Comparison of ENCODE assay signal across 17 mouse cellular contexts in the genomic region with DNA sequence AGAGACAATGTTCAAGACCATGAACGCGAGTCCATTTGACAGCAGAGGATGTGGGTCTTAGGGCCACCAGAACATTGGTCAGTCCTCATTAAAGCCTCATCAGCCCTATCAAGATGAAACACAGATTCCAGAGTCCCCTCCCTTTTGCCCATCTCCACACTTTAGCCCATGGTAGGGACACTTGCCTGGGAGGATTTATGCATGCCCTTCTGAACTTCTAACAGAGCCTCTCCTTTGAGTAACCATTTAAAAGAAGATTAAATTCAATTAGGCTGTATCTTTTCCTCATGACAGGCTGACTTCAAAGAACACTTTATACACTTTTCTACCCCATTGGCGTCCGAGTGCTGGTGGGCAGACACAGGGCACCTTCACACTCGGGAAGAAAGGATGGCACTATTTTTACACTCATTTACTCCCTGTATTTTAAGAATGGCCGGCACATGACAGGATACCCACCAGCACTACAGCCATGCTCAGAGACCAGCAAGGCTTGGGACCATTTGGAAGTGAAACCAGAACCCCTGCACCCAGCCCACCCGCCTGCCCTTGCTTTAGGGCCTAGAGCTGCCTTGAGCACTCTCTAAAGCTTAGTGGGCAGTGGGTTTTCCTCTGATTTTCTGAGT.
"Had no signal": no experiment of that assay in that cellular context is flagged by ENCODE, and none has a peak within 500 bp of the region (broad histone marks: within the 10 kb centered on the region; RNA-seq: fewer than 3 reads in every experiment).

No protein-coding gene starts in this region.

- H3K4me3 ChIP-seq: intestine, embryonic 15.5 days; layer of hippocampus, adult 2 months; midbrain, embryonic 12.5 days; midbrain, embryonic 15.5 days; neural tube, embryonic 12.5 days; neural tube, embryonic 15.5 days had no signal

- H3K27ac ChIP-seq: intestine, embryonic 15.5 days; layer of hippocampus, adult 2 months; liver, embryonic 14.5 days; macrophage; midbrain, embryonic 12.5 days; midbrain, embryonic 15.5 days; neural tube, embryonic 12.5 days; neural tube, embryonic 15.5 days had no signal

- H3K9me3 ChIP-seq: intestine, embryonic 15.5 days; midbrain, embryonic 12.5 days; midbrain, embryonic 15.5 days; neural tube, embryonic 12.5 days; neural tube, embryonic 15.5 days had no signal

- H3K9ac ChIP-seq: intestine, embryonic 15.5 days; liver, embryonic 14.5 days; liver, postnatal 0 days; lung, embryonic 14.5 days; midbrain, embryonic 12.5 days; midbrain, embryonic 15.5 days; neural tube, embryonic 12.5 days; neural tube, embryonic 15.5 days had no signal

- H3K27me3 ChIP-seq: intestine, embryonic 15.5 days; midbrain, embryonic 15.5 days; neural tube, embryonic 12.5 days; neural tube, embryonic 15.5 days had no signal

- H3K4me2 ChIP-seq: intestine, embryonic 15.5 days; liver, embryonic 11.5 days; lung, embryonic 14.5 days; midbrain, embryonic 12.5 days; midbrain, embryonic 15.5 days; neural tube, embryonic 12.5 days; neural tube, embryonic 15.5 days had no signal

- H3K36me3 ChIP-seq: intestine, embryonic 15.5 days; midbrain, embryonic 12.5 days; midbrain, embryonic 15.5 days; neural tube, embryonic 12.5 days; neural tube, embryonic 15.5 days had no signal

- DNase-seq: kidney, adult 2 months; kidney, postnatal 25 days; layer of hippocampus, adult 9-11 months; liver, postnatal 0 days; thymus, adult 18-20 months; thymus, postnatal 36 days had no signal

- ATAC-seq: intestine, embryonic 15.5 days; liver, postnatal 0 days; lung, postnatal 0 days; midbrain, embryonic 15.5 days had no signal

- H3K4me1 ChIP-seq: intestine, embryonic 15.5 days had no signal
